Mouse (Mus musculus): ENCODE measurements around the gene Kel.

GRCm38 (mm10) chr6:41741101-41741500 is 37.0 kb upstream of the Kel start:
- no peak for TF ChIP-seq CTCF (IDR thresholded peaks at IDR 0.05; ENCODE audit: control insufficient read depth, insufficient read depth, insufficient read length)
- no peak for TF ChIP-seq MYOG (IDR thresholded peaks at IDR 0.05; ENCODE audit: control insufficient read depth, extremely low read depth, insufficient read length)
- TF ChIP-seq USF1 (IDR thresholded peaks at IDR 0.05; ENCODE audit: low read depth), result no peak
- no peak for TF ChIP-seq MAX (IDR thresholded peaks at IDR 0.05)
- TF ChIP-seq FOSL1 (IDR thresholded peaks at IDR 0.05; ENCODE audit: insufficient read depth, low read length, poor library complexity, severe bottlenecking), result no peak

All from C2C12 (cell line).